Mouse (Mus musculus): Measurements from ENCODE around the gene Fcrlb. TPM values are rescaled to one million over a fixed set of nuclear protein-coding genes. Genes with fewer than 3 reads are reported as not detected.
A peak's percentile ranks its signal among the peaks of the same experiment; 100 is the strongest.

Fcrlb gene
- polyA plus RNA-seq, 1 experiment = 0.23 TPM

GRCm38 (mm10) chr1:170861671-170862434, 50.9 kb downstream of the Fcrlb start:
- TF ChIP-seq CTCF (IDR thresholded peaks at IDR 0.05; ENCODE audit: control insufficient read depth, insufficient read depth, insufficient replicate concordance, low read depth, low read length) (no peak), POLR2A (IDR thresholded peaks at IDR 0.05; ENCODE audit: control insufficient read depth, low read depth, low read length) (no peak)
- H3K4me3 ChIP-seq (ENCODE audit: control insufficient read depth, low read depth, low read length) = no peak overlapping the region
- peaks cover under 1% of the 10 kb centered on the region for H3K4me1 ChIP-seq (ENCODE audit: control insufficient read depth, insufficient read depth, low read length)

GRCm38 (mm10) chr1:170858872-170859271, 53.9 kb downstream of the Fcrlb start:
- TF ChIP-seq POLR2A (IDR thresholded peaks at IDR 0.05; ENCODE audit: control insufficient read depth, low read depth, low read length) (no peak), CTCF (IDR thresholded peaks at IDR 0.05; ENCODE audit: control insufficient read depth, insufficient read depth, insufficient replicate concordance, low read depth, low read length) (no peak)

More at GRCm38 (mm10) chr1:170861671-170862434, 50.9 kb downstream of the Fcrlb start:
- Histone ChIP-seq H3K27me3 (ENCODE audit: control insufficient read depth, insufficient read depth, low read length) (no peaks in the 10 kb centered on the region), H3K27ac (ENCODE audit: control insufficient read depth, insufficient read depth, low read depth, low read length) (0 out of 2 replicates have a peak overlapping the region, but pooled peaks have one; percentile 8), H3K36me3 (ENCODE audit: control insufficient read depth, insufficient read depth, low read length) (no peaks in the 10 kb centered on the region)

DNA sequence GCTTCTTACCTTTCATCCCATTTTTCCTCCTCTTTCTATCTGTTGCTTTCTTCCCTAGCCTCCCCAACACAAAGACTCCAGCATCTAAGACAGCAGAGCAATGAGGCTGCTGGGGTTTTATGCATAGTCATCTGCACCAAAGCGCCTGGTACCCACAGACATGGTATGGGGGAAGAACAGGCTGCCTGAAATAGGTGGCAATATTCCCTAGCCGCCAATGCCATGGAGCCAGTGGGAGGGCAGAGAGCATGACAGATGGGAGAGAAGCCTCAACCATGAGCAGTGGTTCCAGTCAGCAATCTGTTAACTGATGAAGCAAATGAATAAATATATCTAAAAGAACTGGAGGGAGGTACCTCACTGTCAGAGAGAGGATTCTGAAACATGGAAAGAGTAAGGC, 55.4 kb downstream of the Fcrlb start:
- Histone ChIP-seq H3K36me3 (ENCODE audit: control insufficient read depth, insufficient read depth, low read length) (no peaks in the 10 kb centered on the region), H3K27ac (ENCODE audit: control insufficient read depth, insufficient read depth, low read depth, low read length) (no peak overlapping the region), H3K4me1 (ENCODE audit: control insufficient read depth, insufficient read depth, low read length) (no peaks in the 10 kb centered on the region), H3K4me3 (ENCODE audit: control insufficient read depth, low read depth, low read length) (no peak overlapping the region), H3K27me3 (ENCODE audit: control insufficient read depth, insufficient read depth, low read length) (no peaks in the 10 kb centered on the region)
- TF ChIP-seq POLR2A (IDR thresholded peaks at IDR 0.05; ENCODE audit: control insufficient read depth, low read depth, low read length) = no peak
- TF ChIP-seq CTCF (IDR thresholded peaks at IDR 0.05; ENCODE audit: control insufficient read depth, insufficient read depth, insufficient replicate concordance, low read depth, low read length) = no peak

More at GRCm38 (mm10) chr1:170858872-170859271, 53.9 kb downstream of the Fcrlb start:
- no peak overlapping the region for H3K27ac ChIP-seq (ENCODE audit: control insufficient read depth, insufficient read depth, low read depth, low read length)
- H3K36me3 ChIP-seq (ENCODE audit: control insufficient read depth, insufficient read depth, low read length) = no peaks in the 10 kb centered on the region
- no peaks in the 10 kb centered on the region for H3K4me1 ChIP-seq (ENCODE audit: control insufficient read depth, insufficient read depth, low read length)
- no peak overlapping the region for H3K4me3 ChIP-seq (ENCODE audit: control insufficient read depth, low read depth, low read length)
- no peaks in the 10 kb centered on the region for H3K27me3 ChIP-seq (ENCODE audit: control insufficient read depth, insufficient read depth, low read length)

Other genes with a start within 250 kb of the Fcrlb start
- gene Atf6, start 45.2 kb downstream of the Fcrlb start, polyA plus RNA-seq (2012; rRNA removed) = 5.5 and 6.3 TPM in 2 replicates
- 0.99 and 1.5 TPM in 2 replicates for gene Gm26620, start 27.9 kb downstream of the Fcrlb start, polyA plus RNA-seq (2012; rRNA removed)
- gene Dusp12, start 27.4 kb downstream of the Fcrlb start, polyA plus RNA-seq (2012; rRNA removed) = 4.4 and 6.2 TPM in 2 replicates
- gene Fcrla, start 14.6 kb upstream of the Fcrlb start, polyA plus RNA-seq (2012; rRNA removed) = 5.2 and 5.9 TPM in 2 replicates
- 5.6 and 5.9 TPM in 2 replicates for gene Fcgr2b, start 63.6 kb upstream of the Fcrlb start, polyA plus RNA-seq (2012; rRNA removed)
- not detected in 2 replicates for gene Fcgr4, start 106.0 kb upstream of the Fcrlb start, polyA plus RNA-seq (2012; rRNA removed)
- gene Fcgr3, start 152.0 kb upstream of the Fcrlb start, polyA plus RNA-seq (2012; rRNA removed) = 30.9 and 52.1 TPM in 2 replicates
- gene Cfap126, start 201.0 kb upstream of the Fcrlb start, polyA plus RNA-seq (2012; rRNA removed) = 309 and 314 TPM in 2 replicates
- 85.3 and 105 TPM in 2 replicates for gene Sdhc, start 237.7 kb upstream of the Fcrlb start, polyA plus RNA-seq (2012; rRNA removed)
- gene Mpz, start 237.8 kb upstream of the Fcrlb start, polyA plus RNA-seq (2012; rRNA removed) = 2.8 and 3.0 TPM in 2 replicates

All from testis, adult 2 months (tissue).